Mouse (Mus musculus) c-Kit-positive CD71-positive TER-119-negative erythroid progenitor cells, embryonic 14.5 days (primary cell): ENCODE measurements around the gene Tom1l2.

Experiments
- DNase-seq: peaks from one replicate; pipeline ENCODE4 v3.0.0-alpha.2; 2013; ENCODE audit warnings: low read depth

Tom1l2 gene

GRCm38 (mm10) chr11:60202710-60203638, 149.7 kb downstream of the Tom1l2 start:
- no peak for DNase-seq

GRCm38 (mm10) chr11:60200384-60200783, 152.3 kb downstream of the Tom1l2 start:
- no peak for DNase-seq

GRCm38 (mm10) chr11:60199702-60200184, 153.0 kb downstream of the Tom1l2 start:
- DNase-seq: peak; percentile 85

GRCm38 (mm10) chr11:60198651-60199050, 154.1 kb downstream of the Tom1l2 start:
- DNase-seq: no peak

- DNase-seq: no peak
These were observed 154.6 kb downstream of the Tom1l2 start for GRCm38 (mm10) chr11:60197998-60198619.

GRCm38 (mm10) chr11:60196344-60196743, 156.4 kb downstream of the Tom1l2 start:
- DNase-seq: no peak

GRCm38 (mm10) chr11:60195108-60195507, 157.6 kb downstream of the Tom1l2 start:
- DNase-seq: no peak

- DNase-seq: no peak
These were observed 159.1 kb downstream of the Tom1l2 start for GRCm38 (mm10) chr11:60193556-60193955.

GRCm38 (mm10) chr11:60192534-60192933, 160.2 kb downstream of the Tom1l2 start:
- no peak for DNase-seq

- no peak for DNase-seq
These were observed 162.6 kb downstream of the Tom1l2 start for GRCm38 (mm10) chr11:60190055-60190641.

GRCm38 (mm10) chr11:60189501-60190040, 163.1 kb downstream of the Tom1l2 start:
- no peak for DNase-seq

GRCm38 (mm10) chr11:60188275-60188853, 164.3 kb downstream of the Tom1l2 start:
- no peak for DNase-seq

- DNase-seq: no peak
These were observed 165.6 kb downstream of the Tom1l2 start for GRCm38 (mm10) chr11:60187070-60187469.

GRCm38 (mm10) chr11:60185396-60186231, 167.1 kb downstream of the Tom1l2 start:
- DNase-seq: no peak

- no peak for DNase-seq
These were observed 168.1 kb downstream of the Tom1l2 start for GRCm38 (mm10) chr11:60184346-60185325.

GRCm38 (mm10) chr11:60182741-60183140, 170.0 kb downstream of the Tom1l2 start:
- no peak for DNase-seq

GRCm38 (mm10) chr11:60182116-60182670, 170.5 kb downstream of the Tom1l2 start:
- no peak for DNase-seq

GRCm38 (mm10) chr11:60178506-60178905, 174.2 kb downstream of the Tom1l2 start:
- DNase-seq: no peak

GRCm38 (mm10) chr11:60178005-60178404, 174.7 kb downstream of the Tom1l2 start:
- no peak for DNase-seq
